Mouse (Mus musculus): ENCODE results near the gene Acot9.

GRCm38 (mm10) chrX:155337567-155337904 is 75.3 kb downstream of the Acot9 start:
- no peak for TF ChIP-seq CTCF (IDR thresholded peaks at IDR 0.05; ENCODE audit: low read depth)
- TF ChIP-seq EP300 (optimal IDR thresholded peaks at IDR 0.05), result no peak

Measured in stomach, postnatal 0 days (tissue).